Mouse (Mus musculus): ENCODE measurements around the gene Etfa.

DNA sequence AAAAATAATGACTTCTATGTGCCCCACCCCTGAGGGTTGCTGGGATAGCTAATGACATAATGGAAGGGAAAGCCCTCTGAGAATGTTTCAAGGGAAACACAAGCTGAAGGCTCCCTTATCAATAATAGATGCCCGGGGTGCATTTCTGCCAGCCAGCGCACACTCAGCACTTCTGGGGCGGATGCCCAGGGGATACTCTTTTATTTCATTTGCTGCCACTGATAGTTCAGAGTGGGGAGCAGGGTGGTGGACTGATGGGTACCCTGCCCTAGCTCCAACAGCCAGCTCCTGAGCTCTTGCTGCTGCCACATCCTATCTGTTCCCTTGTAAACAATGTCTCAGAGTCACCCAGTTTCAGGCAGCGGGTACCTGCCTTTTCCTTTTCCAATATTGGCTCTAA, 64.5 kb downstream of the Etfa start:
- no peak for TF ChIP-seq CTCF (IDR thresholded peaks at IDR 0.05; ENCODE audit: control insufficient read depth, insufficient read depth, low read length)
- TF ChIP-seq POLR2A (IDR thresholded peaks at IDR 0.05; ENCODE audit: borderline replicate concordance, control insufficient read depth, low read depth, low read length) = no peak

Data from bone marrow, adult 2 months (tissue).